Mouse (Mus musculus): ENCODE measurements around the gene Edn2. TPM values are rescaled to one million over a fixed set of nuclear protein-coding genes. Genes with fewer than 3 reads are reported as not detected.

Edn2 gene
- polyA plus RNA-seq (2012; rRNA removed), result 16.5 and 51.5 TPM in 2 replicates

DNA sequence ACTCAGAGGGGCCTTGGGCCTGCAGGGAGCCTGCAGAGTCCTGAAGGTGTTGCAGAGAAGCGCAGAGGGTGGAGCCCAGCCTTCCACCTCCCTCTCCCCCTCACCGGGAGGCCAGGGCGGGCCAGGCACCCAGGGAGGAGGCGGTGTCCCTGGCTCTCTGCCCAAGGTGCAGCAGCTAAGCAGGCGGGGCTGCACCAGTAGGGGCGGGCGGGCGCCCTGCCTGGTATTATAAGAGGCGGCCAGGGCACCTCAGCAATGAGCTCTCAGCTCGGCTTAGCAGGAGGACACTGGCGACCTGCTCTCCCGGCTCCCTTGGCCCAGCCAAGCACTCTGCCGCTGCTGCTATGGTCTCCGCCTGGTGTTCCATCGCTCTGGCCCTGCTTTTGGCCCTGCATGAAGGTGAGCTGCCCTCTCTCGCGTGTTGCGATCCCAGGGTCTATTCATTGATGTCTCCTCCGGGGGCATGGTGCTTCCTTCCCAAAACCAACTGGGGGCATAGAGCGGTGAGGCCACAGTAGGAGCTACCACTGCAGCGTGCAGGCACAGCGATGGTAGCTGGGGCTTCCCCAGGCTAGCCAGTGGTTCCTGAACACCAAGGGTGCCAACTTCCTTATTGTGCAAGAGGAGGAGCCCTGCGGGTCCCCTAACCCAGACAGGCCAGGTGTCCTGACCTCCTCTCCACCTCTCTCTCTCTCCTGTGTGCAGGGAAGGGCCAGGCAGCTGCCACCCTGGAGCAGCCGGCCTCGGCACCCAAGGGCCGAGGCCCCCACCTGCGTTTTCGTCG, at the start of gene Edn2:
Gene Edn2, plus strand, starts transcription at position 41 of the 784 bp plus-strand sequence.
- Histone ChIP-seq H3K4me1 (ENCODE audit: control insufficient read depth, insufficient read depth, insufficient read length, low read length) (peaks cover 45% of the 10 kb centered on the region), H3K27ac (ENCODE audit: insufficient read depth, low read depth, low read length) (peak within 1 kb of the TSS; percentile 97), H3K4me3 (ENCODE audit: low read depth, low read length) (peak within 1 kb of the TSS; percentile 81), H3K36me3 (ENCODE audit: control insufficient read depth, insufficient read depth, low read length) (peaks cover 23% of the 10 kb centered on the region), H3K27me3 (ENCODE audit: control insufficient read depth, insufficient read depth, low read length) (no peaks in the 10 kb centered on the region)
- TF ChIP-seq CTCF (IDR thresholded peaks at IDR 0.05; ENCODE audit: extremely low read depth, insufficient read length, insufficient replicate concordance, low read depth, low read length), result no peak
- TF ChIP-seq POLR2A (IDR thresholded peaks at IDR 0.05; ENCODE audit: low read depth, low read length), result peak; percentile 97
- 12% methylated on average over 29 of the region's 29 CpGs for WGBS

DNA sequence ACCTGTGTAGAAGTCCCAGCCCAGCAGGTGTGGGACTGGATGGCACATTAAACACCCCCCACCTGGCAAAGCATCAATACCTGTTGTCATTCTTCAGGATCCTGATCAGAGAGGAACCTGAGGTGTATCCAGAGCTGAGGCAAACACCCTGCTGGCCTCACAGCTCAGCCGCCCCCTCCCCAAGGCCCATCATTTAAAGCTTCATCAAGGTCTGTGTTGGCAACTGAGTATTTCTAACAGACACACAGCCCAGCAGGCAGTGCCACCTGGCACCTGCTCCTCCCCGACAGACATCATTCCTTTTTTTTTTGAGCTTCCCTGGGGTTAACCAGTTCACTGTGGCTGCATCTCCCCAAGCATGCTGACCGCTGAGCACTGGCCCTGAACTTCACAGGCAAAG, 45.5 kb upstream of the Edn2 start:
- H3K36me3 ChIP-seq (ENCODE audit: control insufficient read depth, insufficient read depth, low read length), result no peaks in the 10 kb centered on the region
- H3K27me3 ChIP-seq (ENCODE audit: control insufficient read depth, insufficient read depth, low read length), result no peaks in the 10 kb centered on the region
- no peak overlapping the region for H3K4me3 ChIP-seq (ENCODE audit: low read depth, low read length)
- H3K4me1 ChIP-seq (ENCODE audit: control insufficient read depth, insufficient read depth, insufficient read length, low read length), result no peaks in the 10 kb centered on the region
- 77% methylated on average over 3 of the region's 3 CpGs for WGBS
- no peak for TF ChIP-seq POLR2A (IDR thresholded peaks at IDR 0.05; ENCODE audit: low read depth, low read length)
- no peak for TF ChIP-seq CTCF (IDR thresholded peaks at IDR 0.05; ENCODE audit: extremely low read depth, insufficient read length, insufficient replicate concordance, low read depth, low read length)
- H3K27ac ChIP-seq (ENCODE audit: insufficient read depth, low read depth, low read length), result no peak overlapping the region

- Histone ChIP-seq H3K27ac (ENCODE audit: insufficient read depth, low read depth, low read length) (no peak overlapping the region), H3K36me3 (ENCODE audit: control insufficient read depth, insufficient read depth, low read length) (no peaks in the 10 kb centered on the region), H3K4me3 (ENCODE audit: low read depth, low read length) (no peak overlapping the region), H3K27me3 (ENCODE audit: control insufficient read depth, insufficient read depth, low read length) (no peaks in the 10 kb centered on the region), H3K4me1 (ENCODE audit: control insufficient read depth, insufficient read depth, insufficient read length, low read length) (no peaks in the 10 kb centered on the region)
- 20% methylated on average over 1 of the region's 1 CpGs for WGBS
- TF ChIP-seq CTCF (IDR thresholded peaks at IDR 0.05; ENCODE audit: extremely low read depth, insufficient read length, insufficient replicate concordance, low read depth, low read length), result no peak
- TF ChIP-seq POLR2A (IDR thresholded peaks at IDR 0.05; ENCODE audit: low read depth, low read length), result no peak
Observed at GRCm38 (mm10) chr4:120116312-120116711, 44.7 kb upstream of the Edn2 start.

GRCm38 (mm10) chr4:120120276-120120675, 40.7 kb upstream of the Edn2 start:
- no peak overlapping the region for H3K4me3 ChIP-seq (ENCODE audit: low read depth, low read length)
- H3K4me1 ChIP-seq (ENCODE audit: control insufficient read depth, insufficient read depth, insufficient read length, low read length), result no peaks in the 10 kb centered on the region
- 19% methylated on average over 8 of the region's 8 CpGs for WGBS
- no peaks in the 10 kb centered on the region for H3K36me3 ChIP-seq (ENCODE audit: control insufficient read depth, insufficient read depth, low read length)
- no peak for TF ChIP-seq POLR2A (IDR thresholded peaks at IDR 0.05; ENCODE audit: low read depth, low read length)
- peak; percentile 89; the same call in 1 of the 2 replicates for TF ChIP-seq CTCF (IDR thresholded peaks at IDR 0.05; ENCODE audit: extremely low read depth, insufficient read length, insufficient replicate concordance, low read depth, low read length)
- no peak overlapping the region for H3K27ac ChIP-seq (ENCODE audit: insufficient read depth, low read depth, low read length)
- H3K27me3 ChIP-seq (ENCODE audit: control insufficient read depth, insufficient read depth, low read length), result no peaks in the 10 kb centered on the region

- no peak overlapping the region for H3K4me3 ChIP-seq (ENCODE audit: low read depth, low read length)
- H3K27me3 ChIP-seq (ENCODE audit: control insufficient read depth, insufficient read depth, low read length), result no peaks in the 10 kb centered on the region
- H3K4me1 ChIP-seq (ENCODE audit: control insufficient read depth, insufficient read depth, insufficient read length, low read length), result no peaks in the 10 kb centered on the region; the same call in 1 of the 2 replicates
- no peak overlapping the region for H3K27ac ChIP-seq (ENCODE audit: insufficient read depth, low read depth, low read length)
- H3K36me3 ChIP-seq (ENCODE audit: control insufficient read depth, insufficient read depth, low read length), result no peaks in the 10 kb centered on the region
- TF ChIP-seq POLR2A (IDR thresholded peaks at IDR 0.05; ENCODE audit: low read depth, low read length), result no peak
- no peak for TF ChIP-seq CTCF (IDR thresholded peaks at IDR 0.05; ENCODE audit: extremely low read depth, insufficient read length, insufficient replicate concordance, low read depth, low read length)
- WGBS, result 59% methylated on average over 6 of the region's 6 CpGs
Observed at GRCm38 (mm10) chr4:120124656-120125055, 36.4 kb upstream of the Edn2 start.

DNA sequence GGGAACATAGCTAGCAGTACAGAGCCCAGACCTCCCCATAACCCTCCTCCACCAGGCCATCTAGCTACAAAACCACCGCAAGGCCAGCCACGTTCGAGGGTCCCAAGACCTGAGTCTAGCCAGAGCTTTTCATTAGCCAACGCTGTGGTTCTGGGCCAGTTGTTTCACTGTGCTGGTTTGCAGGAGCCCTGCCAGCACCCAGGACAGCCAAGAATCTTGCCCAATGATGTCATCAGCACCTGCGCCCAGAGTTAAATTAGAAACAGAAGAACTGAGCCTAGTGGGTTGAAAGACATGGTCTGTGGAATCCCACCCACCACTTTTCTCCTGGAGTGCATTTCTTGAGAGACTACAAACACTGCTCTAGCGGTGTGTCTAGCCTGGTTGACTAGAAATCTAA, 35.0 kb upstream of the Edn2 start:
- no peak overlapping the region for H3K27ac ChIP-seq (ENCODE audit: insufficient read depth, low read depth, low read length)
- WGBS, result 83% methylated on average over 6 of the region's 6 CpGs
- no peak overlapping the region for H3K4me3 ChIP-seq (ENCODE audit: low read depth, low read length)
- H3K36me3 ChIP-seq (ENCODE audit: control insufficient read depth, insufficient read depth, low read length), result no peaks in the 10 kb centered on the region
- peaks cover 4% of the 10 kb centered on the region; the same call in 1 of the 2 replicates for H3K4me1 ChIP-seq (ENCODE audit: control insufficient read depth, insufficient read depth, insufficient read length, low read length)
- TF ChIP-seq CTCF (IDR thresholded peaks at IDR 0.05; ENCODE audit: extremely low read depth, insufficient read length, insufficient replicate concordance, low read depth, low read length), result no peak
- no peaks in the 10 kb centered on the region for H3K27me3 ChIP-seq (ENCODE audit: control insufficient read depth, insufficient read depth, low read length)

DNA sequence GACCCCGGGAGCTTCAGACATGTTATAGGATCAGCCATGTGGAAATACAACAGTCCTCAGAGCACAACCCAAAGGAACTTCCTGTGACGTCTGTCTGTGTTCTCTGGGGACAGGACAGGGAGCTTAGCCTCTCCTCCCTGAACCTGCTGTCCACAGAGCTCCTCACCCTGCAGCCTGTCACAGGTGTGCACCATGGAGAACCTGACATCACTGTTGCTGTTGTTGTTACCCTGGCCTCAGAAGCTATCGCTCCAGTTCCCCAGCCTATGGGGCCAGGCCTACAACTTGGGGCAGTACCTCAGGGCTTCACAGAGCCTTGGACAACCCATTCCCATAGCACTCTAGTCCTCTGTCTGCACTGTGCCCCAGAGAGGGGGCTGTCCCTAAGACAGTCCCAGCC, 33.7 kb upstream of the Edn2 start:
- Histone ChIP-seq H3K27ac (ENCODE audit: insufficient read depth, low read depth, low read length) (no peak overlapping the region), H3K4me3 (ENCODE audit: low read depth, low read length) (no peak overlapping the region), H3K27me3 (ENCODE audit: control insufficient read depth, insufficient read depth, low read length) (no peaks in the 10 kb centered on the region), H3K36me3 (ENCODE audit: control insufficient read depth, insufficient read depth, low read length) (no peaks in the 10 kb centered on the region), H3K4me1 (ENCODE audit: control insufficient read depth, insufficient read depth, insufficient read length, low read length) (peaks cover 6% of the 10 kb centered on the region; the same call in 1 of the 2 replicates)
- TF ChIP-seq POLR2A (IDR thresholded peaks at IDR 0.05; ENCODE audit: low read depth, low read length), result no peak
- no peak for TF ChIP-seq CTCF (IDR thresholded peaks at IDR 0.05; ENCODE audit: extremely low read depth, insufficient read length, insufficient replicate concordance, low read depth, low read length)
- WGBS, result 92% methylated on average over 3 of the region's 3 CpGs
